Comparison of ENCODE assay signal across 8 mouse cellular contexts in genomic region chr2:76647441-76647869, GRCm38 (mm10). TPM values are rescaled to one million over a fixed set of nuclear protein-coding genes. Genes with fewer than 3 reads are reported as not detected.
DNase-seq lines count a peak whose midpoint lies in the region; ATAC-seq and TF ChIP-seq lines count a peak whose summit lies in the region.

No protein-coding gene starts in this region.

- peak overlapping the region; percentile 21 for H3ac ChIP-seq in myocyte (ENCODE audit: control insufficient read depth, insufficient read length)

- TF ChIP-seq EP300 in heart, postnatal 0 days (IDR thresholded peaks at IDR 0.05; ENCODE audit: low read depth): no peak
- TF ChIP-seq EP300 in ES-Bruce4 (IDR thresholded peaks at IDR 0.05; ENCODE audit: insufficient read depth, low read depth, low read length): no peak

- peak overlapping the region; percentile 65 for H3K4me3 ChIP-seq in heart, postnatal 0 days (ENCODE audit: low read depth, low read length)
- peak overlapping the region; percentile 76 for H3K4me3 ChIP-seq in ES-Bruce4 (ENCODE audit: low read depth, low read length)
- H3K4me3 ChIP-seq in embryonic facial prominence, embryonic 14.5 days (ENCODE audit: low read depth, low read length): peak overlapping the region; percentile 90
- peak overlapping the region; percentile 68 for H3K4me3 ChIP-seq in limb, embryonic 11.5 days (ENCODE audit: low read depth, low read length)
- peak overlapping the region; percentile 38 for H3K4me3 ChIP-seq in myocyte

- 3% methylated on average over 30 of the region's 32 CpGs for WGBS in heart, postnatal 0 days
- 2% methylated on average over 18 of the region's 32 CpGs for WGBS in embryonic facial prominence, embryonic 14.5 days
- WGBS in limb, embryonic 11.5 days: under 1% methylated on average over 24 of the region's 32 CpGs

- ATAC-seq in heart, postnatal 0 days (ENCODE audit: insufficient read depth, low read depth): peak; percentile 28
- ATAC-seq in embryonic facial prominence, embryonic 14.5 days (ENCODE audit: low read depth): peak; percentile 41
- ATAC-seq in limb, embryonic 11.5 days (ENCODE audit: insufficient number of reproducible peaks, low FRiP score, low TSS enrichment, low read depth): peak; percentile 76

- peak overlapping the region; percentile 89 for H3K27ac ChIP-seq in heart, postnatal 0 days (ENCODE audit: low read depth)
- no peak overlapping the region for H3K27ac ChIP-seq in ES-Bruce4 (ENCODE audit: insufficient read depth, low read length)
- H3K27ac ChIP-seq in embryonic facial prominence, embryonic 14.5 days (replicated peaks; ENCODE audit: low read depth, low read length): peak overlapping the region; percentile 79
- peak overlapping the region; percentile 88 for H3K27ac ChIP-seq in limb, embryonic 11.5 days (replicated peaks; ENCODE audit: low read depth, low read length)

- intact Hi-C loops in heart, postnatal 14 days (cut with DNase I): loop anchor here (5.0 kb wide), 1 partner anchor 50 kb away; no protein-coding TSS in a partner anchor

- no peak for TF ChIP-seq CTCF in heart, postnatal 0 days (IDR thresholded peaks at IDR 0.05; ENCODE audit: low read depth)
- no peak for TF ChIP-seq CTCF in ES-Bruce4 (IDR thresholded peaks at IDR 0.05; ENCODE audit: low read depth, low read length)

- no peaks in the 10 kb centered on the region for H3K79me2 ChIP-seq in myocyte (ENCODE audit: control insufficient read depth, insufficient read depth)

- H3K4me2 ChIP-seq in heart, postnatal 0 days (ENCODE audit: low read depth, low read length): peak overlapping the region; percentile 96
- peak overlapping the region; percentile 85 for H3K4me2 ChIP-seq in embryonic facial prominence, embryonic 14.5 days (ENCODE audit: low read depth, low read length)
- peak overlapping the region; percentile 70 for H3K4me2 ChIP-seq in limb, embryonic 11.5 days (ENCODE audit: low read depth, severe bottlenecking)
- peak overlapping the region; percentile 95 for H3K4me2 ChIP-seq in myocyte (ENCODE audit: low read depth)

- H3K27me3 ChIP-seq in heart, postnatal 0 days (ENCODE audit: control insufficient read depth, insufficient read depth, low read length): no peaks in the 10 kb centered on the region
- H3K27me3 ChIP-seq in ES-Bruce4 (ENCODE audit: control insufficient read depth, insufficient read depth, low read length, poor library complexity, severe bottlenecking): no peaks in the 10 kb centered on the region
- no peaks in the 10 kb centered on the region for H3K27me3 ChIP-seq in embryonic facial prominence, embryonic 14.5 days (replicated peaks; ENCODE audit: control insufficient read depth, insufficient read depth, low read length)
- H3K27me3 ChIP-seq in limb, embryonic 11.5 days (ENCODE audit: control insufficient read depth, insufficient read depth, low read length): no peaks in the 10 kb centered on the region
- H3K27me3 ChIP-seq in myocyte (ENCODE audit: control insufficient read depth, insufficient read depth, insufficient read length): no peaks in the 10 kb centered on the region

- no peak for TF ChIP-seq POLR2A in ES-Bruce4 (IDR thresholded peaks at IDR 0.05; ENCODE audit: insufficient read depth, low read length)
- no peak for TF ChIP-seq POLR2A in myocyte (IDR thresholded peaks at IDR 0.05; ENCODE audit: insufficient read length, low read depth)

- H3K36me3 ChIP-seq in heart, postnatal 0 days (replicated peaks; ENCODE audit: control insufficient read depth, insufficient read depth, low read length): peaks cover 2% of the 10 kb centered on the region
- H3K36me3 ChIP-seq in ES-Bruce4 (ENCODE audit: control insufficient read depth, insufficient read depth, low read length, poor library complexity, severe bottlenecking): no peaks in the 10 kb centered on the region
- H3K36me3 ChIP-seq in embryonic facial prominence, embryonic 14.5 days (ENCODE audit: control insufficient read depth, insufficient read depth, low read length): peaks cover 8% of the 10 kb centered on the region
- H3K36me3 ChIP-seq in limb, embryonic 11.5 days (ENCODE audit: control insufficient read depth, insufficient read depth, low read length): no peaks in the 10 kb centered on the region
- H3K36me3 ChIP-seq in myocyte (ENCODE audit: control insufficient read depth, insufficient read depth): peaks cover under 1% of the 10 kb centered on the region

- no peak for DNase-seq in heart, postnatal 0 days (ENCODE audit: low spot score)
- no peak for DNase-seq in heart, postnatal 14 days
- peak; percentile 58 for DNase-seq in embryonic facial prominence, embryonic 14.5 days (ENCODE audit: low spot score)
- peak; percentile 75 for DNase-seq in limb, embryonic 11.5 days (ENCODE audit: low spot score)
- DNase-seq in right cerebral cortex, adult 18-20 months: no peak
- no peak for DNase-seq in gastrocnemius, adult 18-20 months (ENCODE audit: low spot score)

- H3K4me1 ChIP-seq in heart, postnatal 0 days (ENCODE audit: control insufficient read depth, insufficient read depth): peaks cover 14% of the 10 kb centered on the region
- H3K4me1 ChIP-seq in ES-Bruce4 (ENCODE audit: control insufficient read depth, insufficient read depth, low read length): no peaks in the 10 kb centered on the region
- peaks cover 11% of the 10 kb centered on the region for H3K4me1 ChIP-seq in embryonic facial prominence, embryonic 14.5 days (ENCODE audit: control insufficient read depth, insufficient read depth, low read length)
- no peaks in the 10 kb centered on the region for H3K4me1 ChIP-seq in limb, embryonic 11.5 days (ENCODE audit: control insufficient read depth, insufficient read depth, low read length)

- no peaks in the 10 kb centered on the region for H3K9me3 ChIP-seq in heart, postnatal 0 days (replicated peaks; ENCODE audit: control insufficient read depth, low read length)
- H3K9me3 ChIP-seq in ES-Bruce4 (replicated peaks; ENCODE audit: control insufficient read depth, insufficient read depth, low read length, poor library complexity, severe bottlenecking): no peaks in the 10 kb centered on the region
- H3K9me3 ChIP-seq in embryonic facial prominence, embryonic 14.5 days (ENCODE audit: control insufficient read depth, low read length): no peaks in the 10 kb centered on the region
- no peaks in the 10 kb centered on the region for H3K9me3 ChIP-seq in limb, embryonic 11.5 days (ENCODE audit: control insufficient read depth, low read length)

- peak overlapping the region; percentile 71 for H3K9ac ChIP-seq in heart, postnatal 0 days (replicated peaks; ENCODE audit: low read depth, low read length)
- H3K9ac ChIP-seq in ES-Bruce4 (ENCODE audit: low read depth, poor library complexity, severe bottlenecking): peak overlapping the region; percentile 65
- peak overlapping the region; percentile 88 for H3K9ac ChIP-seq in embryonic facial prominence, embryonic 14.5 days (ENCODE audit: low read depth, low read length)
- peak overlapping the region; percentile 77 for H3K9ac ChIP-seq in limb, embryonic 11.5 days (ENCODE audit: low read length)

TF ChIP-seq in myocyte, 11 proteins besides CTCF, POLR2A, EP300 and RAD21:
- peak in 1 of 3 experiments; percentile 18 for TF ChIP-seq MYOG (IDR thresholded peaks at IDR 0.05; ENCODE audit: control insufficient read depth in 1 of 3, insufficient read depth in 1 of 3, insufficient read length in 2 of 3, low read depth in 2 of 3)
- TF ChIP-seq CEBPB (IDR thresholded peaks at IDR 0.05; ENCODE audit: insufficient read depth, poor library complexity, severe bottlenecking): no peak

RNA-seq across cellular contexts. Expression of gene Prkra, which starts 0.4 kb away (rescaled TPM):
- 31.8 and 32.0 TPM in 2 replicates for total RNA-seq in heart, postnatal 0 days (2014; rRNA removed; ENCODE audit: low replicate concordance)
- polyA plus RNA-seq in heart, postnatal 0 days (2015; fragmentation: Nextera tagmentation; extraction: Ambion mirVana): 25.2 and 26.9 TPM in 2 replicates
- total RNA-seq in heart, postnatal 14 days (2021): 10 to 100 TPM; 16.0 to 16.9 TPM
- polyA plus RNA-seq in ES-Bruce4 (2011; ENCODE audit: insufficient read depth, insufficient read length, low read depth, missing spikeins): 24.4 and 25.6 TPM in 2 replicates
- 52.8 and 61.0 TPM in 2 replicates for polyA plus RNA-seq in embryonic facial prominence, embryonic 14.5 days (2014; fragmentation: Nextera tagmentation; extraction: Ambion mirVana)
- 99.7 and 100 TPM in 2 replicates for polyA plus RNA-seq in limb, embryonic 11.5 days (2014; fragmentation: Nextera tagmentation; extraction: Ambion mirVana)
- polyA plus RNA-seq in myocyte (2012; fragmentation: generic; extraction: Trizol): 15.3 TPM
- total RNA-seq in gastrocnemius, adult 18-20 months (2021): 1 to 10 TPM; 3.0 TPM

RNA-seq across cellular contexts. Expression of gene Pjvk, which starts 0.8 kb away (rescaled TPM):
- total RNA-seq in heart, postnatal 0 days (2014; rRNA removed; ENCODE audit: low replicate concordance): not detected in 2 replicates
- polyA plus RNA-seq in heart, postnatal 0 days (2015; fragmentation: Nextera tagmentation; extraction: Ambion mirVana): 0.11 and 0.29 TPM in 2 replicates
- total RNA-seq in heart, postnatal 14 days (2021): under 1 TPM in 1 of 2 experiments, not detected in 1; 0.27 TPM
- not detected in 2 replicates for polyA plus RNA-seq in ES-Bruce4 (2011; ENCODE audit: insufficient read depth, insufficient read length, low read depth, missing spikeins)
- 0.56 TPM in 1 of 2 replicates, not detected in the other for polyA plus RNA-seq in embryonic facial prominence, embryonic 14.5 days (2014; fragmentation: Nextera tagmentation; extraction: Ambion mirVana)
- 0.48 and 0.92 TPM in 2 replicates for polyA plus RNA-seq in limb, embryonic 11.5 days (2014; fragmentation: Nextera tagmentation; extraction: Ambion mirVana)
- polyA plus RNA-seq in myocyte (2012; fragmentation: generic; extraction: Trizol): 0.04 TPM
- not detected for total RNA-seq in gastrocnemius, adult 18-20 months (2021)

RNA-seq across cellular contexts. Expression of gene Fkbp7, which starts 25.5 kb away (rescaled TPM):
- total RNA-seq in heart, postnatal 0 days (2014; rRNA removed; ENCODE audit: low replicate concordance): 16.9 and 36.3 TPM in 2 replicates
- polyA plus RNA-seq in heart, postnatal 0 days (2015; fragmentation: Nextera tagmentation; extraction: Ambion mirVana): 76.6 and 80.1 TPM in 2 replicates
- 10 to 100 TPM; 23.6 to 23.7 TPM for total RNA-seq in heart, postnatal 14 days (2021)
- polyA plus RNA-seq in ES-Bruce4 (2011; ENCODE audit: insufficient read depth, insufficient read length, low read depth, missing spikeins): 7.5 and 10.0 TPM in 2 replicates
- 128 and 157 TPM in 2 replicates for polyA plus RNA-seq in embryonic facial prominence, embryonic 14.5 days (2014; fragmentation: Nextera tagmentation; extraction: Ambion mirVana)
- 44.8 and 46.0 TPM in 2 replicates for polyA plus RNA-seq in limb, embryonic 11.5 days (2014; fragmentation: Nextera tagmentation; extraction: Ambion mirVana)
- 34.8 TPM for polyA plus RNA-seq in myocyte (2012; fragmentation: generic; extraction: Trizol)
- 1 to 10 TPM; 4.7 to 6.7 TPM for total RNA-seq in gastrocnemius, adult 18-20 months (2021)

RNA-seq across cellular contexts. Expression of gene Plekha3, which starts 27.6 kb away (rescaled TPM):
- total RNA-seq in heart, postnatal 0 days (2014; rRNA removed; ENCODE audit: low replicate concordance): 6.4 and 10.4 TPM in 2 replicates
- polyA plus RNA-seq in heart, postnatal 0 days (2015; fragmentation: Nextera tagmentation; extraction: Ambion mirVana): 8.1 and 8.4 TPM in 2 replicates
- 10 to 100 TPM; 19.2 to 19.7 TPM for total RNA-seq in heart, postnatal 14 days (2021)
- 33.6 and 38.0 TPM in 2 replicates for polyA plus RNA-seq in ES-Bruce4 (2011; ENCODE audit: insufficient read depth, insufficient read length, low read depth, missing spikeins)
- polyA plus RNA-seq in embryonic facial prominence, embryonic 14.5 days (2014; fragmentation: Nextera tagmentation; extraction: Ambion mirVana): 11.9 and 13.3 TPM in 2 replicates
- 11.7 and 12.3 TPM in 2 replicates for polyA plus RNA-seq in limb, embryonic 11.5 days (2014; fragmentation: Nextera tagmentation; extraction: Ambion mirVana)
- polyA plus RNA-seq in myocyte (2012; fragmentation: generic; extraction: Trizol): 13.1 TPM
- total RNA-seq in gastrocnemius, adult 18-20 months (2021): 10 to 100 TPM; 10.7 TPM

Comparison
In these comparisons a context has a peak if more than half of its experiments do, and no peak if none do; other contexts are left out.
1. DNase-seq: peak in embryonic facial prominence, embryonic 14.5 days (single experiment) and limb, embryonic 11.5 days (single experiment); none in heart, postnatal 0 days (single experiment), heart, postnatal 14 days (0 of 2), right cerebral cortex, adult 18-20 months (single experiment) and gastrocnemius, adult 18-20 months (single experiment).
2. H3K4me3 ChIP-seq: peak in every context shown above with its lines; median percentile 90 in embryonic facial prominence, embryonic 14.5 days; 76 in ES-Bruce4; 68 in limb, embryonic 11.5 days; 65 in heart, postnatal 0 days; 38 in myocyte.
3. Peak in every context shown above with its lines, with median percentiles within 50 percentile points of each other: ATAC-seq, H3K4me2 ChIP-seq and H3K9ac ChIP-seq.